Mouse (Mus musculus): ENCODE results near the gene Serpina5. TPM values are rescaled to one million over a fixed set of nuclear protein-coding genes. Genes with fewer than 3 reads are reported as not detected.
"Not testable (repeated sequence)": the region's sequence is repeated elsewhere in the genome, so short reads cannot be mapped to it uniquely, and the experiment has no call there.

The Serpina5 gene
- polyA plus RNA-seq, 1 experiment: not detected

- Histone ChIP-seq H3K4me1 (ENCODE audit: control insufficient read depth, insufficient read depth, low read length) (peaks cover 7% of the 10 kb centered on the region), H3K27ac (ENCODE audit: insufficient read depth, low read depth, low read length) (no peak overlapping the region), H3K4me3 (ENCODE audit: insufficient read depth, low read depth, low read length) (no peak overlapping the region)
- TF ChIP-seq CTCF (IDR thresholded peaks at IDR 0.05; ENCODE audit: insufficient read depth, low read depth, low read length) (peak; percentile 23; the same call in 1 of the 2 replicates), POLR2A (IDR thresholded peaks at IDR 0.05; ENCODE audit: insufficient read depth, low read depth, low read length) (no peak)
- 28% methylated on average over 8 of the region's 8 CpGs for WGBS
These were observed 34.7 kb upstream of the Serpina5 start for GRCm38 (mm10) chr12:104066241-104066640.

DNA sequence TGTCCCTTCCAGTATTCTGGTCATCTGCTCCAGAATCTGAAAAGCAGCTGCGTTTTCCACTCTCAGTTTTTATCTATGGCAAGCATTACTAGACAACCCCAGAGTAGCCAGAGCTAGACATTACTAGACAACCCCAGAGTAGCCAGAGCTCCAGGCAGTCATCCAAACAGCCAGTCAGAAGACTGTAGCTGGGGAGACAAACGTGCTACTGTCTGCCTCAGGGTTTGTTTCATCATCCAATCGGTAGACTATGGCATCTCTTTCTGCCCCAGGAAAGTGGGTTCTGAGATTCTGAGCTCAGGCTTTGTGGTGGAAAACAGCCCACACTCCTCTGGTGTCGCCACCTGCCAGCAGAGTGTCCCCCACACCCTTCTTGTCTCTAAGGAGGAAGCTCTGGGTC lies 33.4 kb upstream of the Serpina5 start:
- H3K4me1 ChIP-seq (ENCODE audit: control insufficient read depth, insufficient read depth, low read length): peaks cover 7% of the 10 kb centered on the region
- no peak for TF ChIP-seq CTCF (IDR thresholded peaks at IDR 0.05; ENCODE audit: insufficient read depth, low read depth, low read length)
- TF ChIP-seq POLR2A (IDR thresholded peaks at IDR 0.05; ENCODE audit: insufficient read depth, low read depth, low read length): no peak
- H3K4me3 ChIP-seq (ENCODE audit: insufficient read depth, low read depth, low read length): no peak overlapping the region
- H3K27ac ChIP-seq (ENCODE audit: insufficient read depth, low read depth, low read length): peak overlapping the region; percentile 8; the same call in 1 of the 2 replicates
- 24% methylated on average over 4 of the region's 4 CpGs for WGBS

GRCm38 (mm10) chr12:104069620-104070019 lies 31.3 kb upstream of the Serpina5 start:
- Histone ChIP-seq H3K4me1 (ENCODE audit: control insufficient read depth, insufficient read depth, low read length) (peaks cover 6% of the 10 kb centered on the region), H3K27ac (ENCODE audit: insufficient read depth, low read depth, low read length) (no peak overlapping the region), H3K4me3 (ENCODE audit: insufficient read depth, low read depth, low read length) (no peak overlapping the region)
- no peak for TF ChIP-seq POLR2A (IDR thresholded peaks at IDR 0.05; ENCODE audit: insufficient read depth, low read depth, low read length)
- TF ChIP-seq CTCF (IDR thresholded peaks at IDR 0.05; ENCODE audit: insufficient read depth, low read depth, low read length): peak; percentile 30; the same call in 1 of the 2 replicates
- 9% methylated on average over 2 of the region's 2 CpGs for WGBS

DNA sequence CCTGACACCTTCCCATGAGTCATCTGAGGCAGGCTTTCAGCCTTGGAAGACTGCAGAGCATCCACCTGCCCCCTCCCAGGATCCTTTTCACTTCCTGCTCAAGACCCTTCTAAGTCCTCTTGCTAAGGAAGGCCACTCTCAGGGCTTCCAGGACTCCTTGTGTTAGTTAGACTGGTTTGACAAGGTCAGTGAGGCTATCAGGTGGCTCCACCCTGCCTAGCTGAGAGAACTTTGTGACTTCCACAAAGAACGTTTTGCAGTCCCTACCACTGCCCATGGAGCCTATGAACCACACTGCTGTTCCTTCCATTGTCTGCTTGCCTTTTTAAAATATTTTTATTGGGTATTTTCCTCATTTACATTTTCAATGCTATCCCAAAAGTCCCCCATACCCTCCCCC lies 29.2 kb upstream of the Serpina5 start:
- WGBS: 56% methylated on average over 1 of the region's 1 CpGs
- no peak for TF ChIP-seq CTCF (IDR thresholded peaks at IDR 0.05; ENCODE audit: insufficient read depth, low read depth, low read length)
- TF ChIP-seq POLR2A (IDR thresholded peaks at IDR 0.05; ENCODE audit: insufficient read depth, low read depth, low read length): no peak
- no peak overlapping the region for H3K27ac ChIP-seq (ENCODE audit: insufficient read depth, low read depth, low read length)

DNA sequence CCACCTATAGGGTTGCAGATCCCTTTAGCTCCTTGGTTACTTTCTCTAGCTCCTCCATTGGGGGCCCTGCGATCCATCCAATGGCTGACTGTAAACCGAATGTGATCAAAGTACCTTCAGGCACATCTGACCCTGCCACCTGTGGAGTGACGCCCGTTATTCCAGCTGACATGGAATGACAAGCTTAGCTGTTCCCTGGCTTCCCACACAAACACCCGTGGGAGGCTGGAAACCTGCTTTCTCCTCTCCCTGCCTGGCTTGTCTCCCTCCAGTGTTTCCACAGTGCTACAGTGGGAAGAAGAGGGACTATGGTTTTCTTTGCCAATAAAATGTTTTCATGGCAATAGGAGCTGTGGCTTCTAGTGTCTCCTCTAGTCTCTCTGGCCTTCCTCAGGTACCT lies 28.6 kb upstream of the Serpina5 start:
- Histone ChIP-seq H3K4me1 (ENCODE audit: control insufficient read depth, insufficient read depth, low read length) (no peaks in the 10 kb centered on the region), H3K4me3 (ENCODE audit: insufficient read depth, low read depth, low read length) (no peak overlapping the region), H3K27ac (ENCODE audit: insufficient read depth, low read depth, low read length) (no peak overlapping the region)
- WGBS: 70% methylated on average over 5 of the region's 5 CpGs
- no peak for TF ChIP-seq CTCF (IDR thresholded peaks at IDR 0.05; ENCODE audit: insufficient read depth, low read depth, low read length)
- no peak for TF ChIP-seq POLR2A (IDR thresholded peaks at IDR 0.05; ENCODE audit: insufficient read depth, low read depth, low read length)

More for the DNA sequence above, 29.2 kb upstream of the Serpina5 start:
- H3K4me3 ChIP-seq (ENCODE audit: insufficient read depth, low read depth, low read length): no peak overlapping the region
- no peaks in the 10 kb centered on the region for H3K4me1 ChIP-seq (ENCODE audit: control insufficient read depth, insufficient read depth, low read length)

GRCm38 (mm10) chr12:104090119-104090518 lies 10.8 kb upstream of the Serpina5 start:
- Histone ChIP-seq H3K4me3 (ENCODE audit: insufficient read depth, low read depth, low read length) (no peak overlapping the region), H3K27ac (ENCODE audit: insufficient read depth, low read depth, low read length) (no peak overlapping the region), H3K4me1 (ENCODE audit: control insufficient read depth, insufficient read depth, low read length) (no peaks in the 10 kb centered on the region)
- WGBS: 84% methylated on average over 2 of the region's 2 CpGs
- TF ChIP-seq CTCF (IDR thresholded peaks at IDR 0.05; ENCODE audit: insufficient read depth, low read depth, low read length) (no peak), POLR2A (IDR thresholded peaks at IDR 0.05; ENCODE audit: insufficient read depth, low read depth, low read length) (no peak)

- Histone ChIP-seq H3K4me1 (ENCODE audit: control insufficient read depth, insufficient read depth, low read length) (no peaks in the 10 kb centered on the region), H3K27ac (ENCODE audit: insufficient read depth, low read depth, low read length) (no peak overlapping the region), H3K4me3 (ENCODE audit: insufficient read depth, low read depth, low read length) (no peak overlapping the region)
- TF ChIP-seq CTCF (IDR thresholded peaks at IDR 0.05; ENCODE audit: insufficient read depth, low read depth, low read length) (no peak), POLR2A (IDR thresholded peaks at IDR 0.05; ENCODE audit: insufficient read depth, low read depth, low read length) (no peak)
- WGBS: 84% methylated on average over 1 of the region's 1 CpGs
These were observed 9.6 kb upstream of the Serpina5 start for GRCm38 (mm10) chr12:104091303-104091702.

GRCm38 (mm10) chr12:104105847-104106246 lies 4.9 kb downstream of the Serpina5 start:
- TF ChIP-seq POLR2A (IDR thresholded peaks at IDR 0.05; ENCODE audit: insufficient read depth, low read depth, low read length) (no peak), CTCF (IDR thresholded peaks at IDR 0.05; ENCODE audit: insufficient read depth, low read depth, low read length) (no peak)
- H3K4me3 ChIP-seq (ENCODE audit: insufficient read depth, low read depth, low read length): no peak overlapping the region
- H3K27ac ChIP-seq (ENCODE audit: insufficient read depth, low read depth, low read length): no peak overlapping the region
- H3K4me1 ChIP-seq (ENCODE audit: control insufficient read depth, insufficient read depth, low read length): no peaks in the 10 kb centered on the region

GRCm38 (mm10) chr12:104106919-104107318 lies 6.0 kb downstream of the Serpina5 start:
- Histone ChIP-seq H3K4me3 (ENCODE audit: insufficient read depth, low read depth, low read length) (no peak overlapping the region), H3K4me1 (ENCODE audit: control insufficient read depth, insufficient read depth, low read length) (no peaks in the 10 kb centered on the region), H3K27ac (ENCODE audit: insufficient read depth, low read depth, low read length) (no peak overlapping the region)
- TF ChIP-seq CTCF (IDR thresholded peaks at IDR 0.05; ENCODE audit: insufficient read depth, low read depth, low read length) (no peak), POLR2A (IDR thresholded peaks at IDR 0.05; ENCODE audit: insufficient read depth, low read depth, low read length) (no peak)

DNA sequence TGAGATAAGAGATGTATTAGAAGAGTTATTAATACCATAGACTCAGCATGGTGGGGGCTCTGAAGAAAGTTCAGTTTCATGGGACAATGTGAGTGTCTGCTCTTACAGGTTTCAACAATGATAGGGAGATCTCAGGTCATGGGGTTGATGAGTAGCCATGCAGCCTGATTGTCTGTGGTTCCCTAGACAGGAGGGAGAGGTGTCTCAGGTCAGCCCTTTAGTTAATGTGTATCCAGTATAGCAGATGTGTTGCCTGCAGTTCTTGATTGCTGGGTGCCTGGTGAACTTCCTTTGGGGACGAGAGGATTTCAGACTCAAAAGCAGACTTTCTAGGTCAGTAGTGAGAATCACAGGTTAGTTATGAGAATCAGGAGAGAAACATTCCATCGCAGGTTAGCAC lies 7.6 kb downstream of the Serpina5 start:
- no peak overlapping the region for H3K27ac ChIP-seq (ENCODE audit: insufficient read depth, low read depth, low read length)
- WGBS: 81% methylated on average over 2 of the region's 2 CpGs
- TF ChIP-seq POLR2A (IDR thresholded peaks at IDR 0.05; ENCODE audit: insufficient read depth, low read depth, low read length): no peak
- no peak for TF ChIP-seq CTCF (IDR thresholded peaks at IDR 0.05; ENCODE audit: insufficient read depth, low read depth, low read length)
- H3K4me1 ChIP-seq (ENCODE audit: control insufficient read depth, insufficient read depth, low read length): no peaks in the 10 kb centered on the region
- no peak overlapping the region for H3K4me3 ChIP-seq (ENCODE audit: insufficient read depth, low read depth, low read length)

- WGBS: 90% methylated on average over 11 of the region's 11 CpGs
- not testable (repeated sequence) for H3K4me1 ChIP-seq (ENCODE audit: control insufficient read depth, insufficient read depth, low read length)
These were observed 11.4 kb downstream of the Serpina5 start, which contains the start of gene Serpina3a for GRCm38 (mm10) chr12:104112333-104112732. Gene Serpina3a (plus strand): TSS chr12:104112724.

More at GRCm38 (mm10) chr12:104112333-104112732, 11.4 kb downstream of the Serpina5 start, which contains the start of gene Serpina3a:
- H3K27ac ChIP-seq (ENCODE audit: insufficient read depth, low read depth, low read length); H3K4me3 ChIP-seq (ENCODE audit: insufficient read depth, low read depth, low read length): not testable (repeated sequence)

All from olfactory bulb, adult 2 months (tissue).